Mouse (Mus musculus) embryonic fibroblast, embryonic 13.5 days (primary cell): ENCODE results near the gene Wfdc8.

Experiments used
- CTCF ChIP-seq: IDR thresholded peaks from 2 replicates; pipeline ENCODE4 v1.5.1; 2011; ENCODE audit warnings: mild to moderate bottlenecking, control low read depth, low read length, moderate library complexity, borderline replicate concordance; ENCODE audit not compliant: insufficient read depth
- POLR2A ChIP-seq: IDR thresholded peaks from 2 replicates; pipeline ENCODE4 v1.6.1; 2011; ENCODE audit warnings: low read depth, mild to moderate bottlenecking, control low read depth, low read length, moderate library complexity

DNA sequence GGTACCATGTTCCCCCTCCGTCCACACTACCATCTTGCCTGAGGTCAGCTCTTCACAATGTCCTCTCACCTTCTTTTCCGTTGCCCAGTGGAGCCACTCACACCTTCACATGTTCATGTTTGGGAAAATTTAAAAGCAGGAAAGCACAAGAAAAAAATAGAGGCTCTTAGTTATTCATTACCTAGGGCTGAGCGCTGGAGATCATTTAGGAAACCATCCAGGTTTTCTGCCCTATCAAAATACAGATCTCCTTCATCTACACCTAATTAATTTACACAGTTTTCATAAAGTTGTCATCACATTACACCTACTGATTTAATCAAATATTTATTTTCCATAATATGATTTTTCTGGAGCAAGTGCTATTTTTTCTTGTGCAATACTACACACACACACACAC, 25.3 kb upstream of the Wfdc8 start, which contains the start of gene Wfdc16:
- TF ChIP-seq CTCF (no peak), POLR2A (no peak)
